Mouse (Mus musculus) lung, embryonic 14.5 days (tissue): ENCODE measurements around the gene Cntn5. TPM values are rescaled to one million over a fixed set of nuclear protein-coding genes. Genes with fewer than 3 reads are reported as not detected.
"Not testable (repeated sequence)": the region's sequence is repeated elsewhere in the genome, so short reads cannot be mapped to it uniquely, and the experiment has no call there.

ENCODE experiments used
- ATAC-seq: fragments of 200-750 bp; cut with Nextera tagmentation; 2 replicates; pipeline ENCODE4 v1.8.0; 2017; ENCODE audit warnings: mild to moderate bottlenecking, moderate TSS enrichment, moderate library complexity; ENCODE audit not compliant: insufficient read depth
- DNase-seq: peaks from one replicate; pipeline ENCODE4 v3.0.0-alpha.2; 2015
- H3K27ac ChIP-seq: fragments of 300-500 bp; sonication (generic); 2 replicates; pipeline ENCODE4 v1.5.1; 2014; ENCODE audit warnings: low read depth, mild to moderate bottlenecking, moderate library complexity
- H3K27me3 ChIP-seq: fragments of 300-500 bp; sonication (generic); 2 replicates; pipeline ENCODE4 v1.6.1; 2014; ENCODE audit warnings: low read length, control low read depth; ENCODE audit not compliant: insufficient read depth
- H3K36me3 ChIP-seq: fragments of 300-500 bp; sonication (generic); 2 replicates; pipeline ENCODE4 v1.6.1; 2014; ENCODE audit warnings: control low read depth; ENCODE audit not compliant: insufficient read depth
- H3K4me1 ChIP-seq: fragments of 300-500 bp; sonication (generic); 2 replicates; pipeline ENCODE4 v1.6.1; 2014; ENCODE audit warnings: antibody characterized with exemption, control low read depth; ENCODE audit not compliant: insufficient read depth
- H3K4me2 ChIP-seq: fragments of 300-500 bp; sonication (generic); 2 replicates; pipeline ENCODE4 v1.6.1; 2014; ENCODE audit warnings: mild to moderate bottlenecking
- H3K4me3 ChIP-seq: fragments of 300-500 bp; sonication (generic); 2 replicates; pipeline ENCODE4 v1.5.1; 2014; ENCODE audit warnings: low read depth, low read length
- H3K9ac ChIP-seq: fragments of 300-500 bp; sonication (generic); 2 replicates; pipeline ENCODE4 v1.6.1; 2014
- H3K9me3 ChIP-seq: fragments of 300-500 bp; sonication (generic); 2 replicates; pipeline ENCODE4 v1.6.1; 2016; ENCODE audit warnings: low read depth, low read length, control low read depth
- CTCF ChIP-seq: IDR thresholded peaks from 2 replicates; pipeline ENCODE4 v1.5.1; 2016; ENCODE audit warnings: antibody characterized with exemption, low read depth
- WGBS: fragments of 180-500 bp; shearing (Covaris S2); extraction: QIAGEN DNeasy Blood & Tissue Kit; methylation state at CpG from one replicate; pipeline ENCODE4 v1.1.7; 2014; 5-methylcytosine and 5-hydroxymethylcytosine counted together
- polyA plus RNA-seq: library from polyadenylated mRNA; unstranded; fragments of >200 nt; fragmentation: Nextera tagmentation; extraction: Ambion mirVana; gene quantifications from 2 replicates; pipeline ENCODE4 v1.2.1, GENCODE M21; 2014

The Cntn5 gene
- polyA plus RNA-seq, 1 experiment from 2014 or later, result not detected

DNA sequence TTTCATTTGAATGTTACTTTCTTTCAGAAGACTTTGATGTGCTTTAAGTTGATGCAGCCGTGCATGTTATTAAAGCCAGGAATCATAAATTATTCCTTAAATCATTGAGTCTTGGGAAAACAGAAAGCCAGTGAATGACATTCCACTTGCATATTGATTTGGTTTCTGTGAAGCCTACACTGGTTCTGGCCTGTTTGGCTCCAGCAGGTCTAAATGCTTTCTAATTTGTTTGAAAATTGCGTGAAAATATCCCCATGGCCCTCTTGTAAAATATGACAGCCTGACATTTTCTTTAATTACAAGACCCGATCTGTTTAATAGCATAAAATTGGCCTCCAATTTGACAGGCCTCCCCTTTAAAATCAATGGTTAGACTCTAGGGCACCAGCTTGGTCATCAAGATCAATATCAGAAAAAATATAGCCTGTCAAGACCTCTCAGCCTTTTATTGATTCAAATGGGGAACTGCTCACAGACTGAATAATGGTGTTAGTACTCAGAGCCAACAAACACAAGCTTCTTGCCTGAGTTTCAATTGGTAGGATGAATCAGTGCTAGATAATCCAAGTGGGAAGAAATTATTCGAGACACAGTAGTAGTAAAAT, 247.3 kb downstream of the Cntn5 start:
- H3K4me3 ChIP-seq, result no peak overlapping the region
- TF ChIP-seq CTCF, result no peak
- WGBS, result 76% methylated on average over 4 of the region's 4 CpGs
- H3K27ac ChIP-seq, result no peak overlapping the region
- ATAC-seq (no peak), DNase-seq (no peak)
- no peak overlapping the region for H3K9ac ChIP-seq
- H3K4me2 ChIP-seq, result no peak overlapping the region
- no peaks in the 10 kb centered on the region for H3K36me3 ChIP-seq
- H3K4me1 ChIP-seq, result no peaks in the 10 kb centered on the region
- no peaks in the 10 kb centered on the region for H3K27me3 ChIP-seq
- no peaks in the 10 kb centered on the region for H3K9me3 ChIP-seq

GRCm38 (mm10) chr9:10650632-10651031, 253.9 kb downstream of the Cntn5 start:
- Histone ChIP-seq H3K4me3 (no peak overlapping the region), H3K9ac (no peak overlapping the region), H3K27ac (no peak overlapping the region), H3K36me3 (no peaks in the 10 kb centered on the region), H3K9me3 (no peaks in the 10 kb centered on the region), H3K4me2 (no peak overlapping the region), H3K4me1 (no peaks in the 10 kb centered on the region), H3K27me3 (no peaks in the 10 kb centered on the region)
- ATAC-seq (no peak), DNase-seq (no peak)
- WGBS, result 67% methylated on average over 1 of the region's 1 CpGs
- no peak for TF ChIP-seq CTCF

DNA sequence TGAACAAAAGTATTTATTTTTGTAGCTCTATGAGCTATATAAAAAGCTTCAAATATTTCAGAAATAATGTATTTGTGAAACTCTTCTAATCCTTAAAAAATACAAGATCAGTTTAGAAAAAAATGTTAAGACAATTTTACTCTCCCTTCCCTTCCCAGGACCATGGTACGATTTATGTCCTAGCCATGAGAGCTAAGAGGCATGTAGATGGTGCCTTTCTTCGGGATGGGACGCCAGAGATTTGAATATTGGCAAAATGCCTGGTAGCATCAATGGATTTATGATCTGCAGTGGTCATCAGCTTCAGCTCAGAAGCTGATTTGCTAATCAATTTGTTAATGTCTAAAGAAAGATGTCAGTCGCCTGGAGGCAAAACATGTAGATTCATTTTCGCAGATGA, 258.6 kb downstream of the Cntn5 start:
- DNase-seq (no peak), ATAC-seq (no peak)
- Histone ChIP-seq H3K9ac (no peak overlapping the region), H3K4me1 (no peaks in the 10 kb centered on the region), H3K27me3 (no peaks in the 10 kb centered on the region), H3K4me3 (no peak overlapping the region), H3K36me3 (no peaks in the 10 kb centered on the region), H3K9me3 (no peaks in the 10 kb centered on the region), H3K27ac (no peak overlapping the region), H3K4me2 (no peak overlapping the region)
- no peak for TF ChIP-seq CTCF
- 67% methylated on average over 5 of the region's 5 CpGs for WGBS

- ATAC-seq (no peak), DNase-seq (no peak)
- no peak overlapping the region for H3K4me2 ChIP-seq
- 54% methylated on average over 7 of the region's 7 CpGs for WGBS
- no peaks in the 10 kb centered on the region for H3K4me1 ChIP-seq
- no peaks in the 10 kb centered on the region for H3K9me3 ChIP-seq
- H3K27me3 ChIP-seq, result no peaks in the 10 kb centered on the region
- TF ChIP-seq CTCF, result no peak
- no peak overlapping the region for H3K4me3 ChIP-seq
- H3K27ac ChIP-seq, result no peak overlapping the region
- H3K36me3 ChIP-seq, result no peaks in the 10 kb centered on the region
- H3K9ac ChIP-seq, result no peak overlapping the region
Observed at GRCm38 (mm10) chr9:10645045-10645830, 259.3 kb downstream of the Cntn5 start.

GRCm38 (mm10) chr9:10618036-10618435, 286.5 kb downstream of the Cntn5 start:
- no peaks in the 10 kb centered on the region for H3K4me1 ChIP-seq
- WGBS, result 54% methylated on average over 5 of the region's 5 CpGs
- DNase-seq (no peak), ATAC-seq (no peak)
- no peak overlapping the region for H3K9ac ChIP-seq
- H3K4me2 ChIP-seq, result no peak overlapping the region
- H3K27me3 ChIP-seq, result no peaks in the 10 kb centered on the region
- no peaks in the 10 kb centered on the region for H3K36me3 ChIP-seq
- no peak overlapping the region for H3K27ac ChIP-seq
- no peaks in the 10 kb centered on the region for H3K9me3 ChIP-seq
- TF ChIP-seq CTCF, result no peak
- H3K4me3 ChIP-seq, result no peak overlapping the region

GRCm38 (mm10) chr9:10575346-10576241, 329.0 kb downstream of the Cntn5 start:
- no peaks in the 10 kb centered on the region for H3K9me3 ChIP-seq
- no peaks in the 10 kb centered on the region for H3K4me1 ChIP-seq
- no peak overlapping the region for H3K9ac ChIP-seq
- no peak for DNase-seq
- H3K36me3 ChIP-seq, result no peaks in the 10 kb centered on the region
- no peak overlapping the region for H3K4me2 ChIP-seq
- TF ChIP-seq CTCF, result no peak
- no peak overlapping the region for H3K27ac ChIP-seq
- no peaks in the 10 kb centered on the region for H3K27me3 ChIP-seq
- no peak overlapping the region for H3K4me3 ChIP-seq
- WGBS, result 76% methylated on average over 7 of the region's 7 CpGs
- no peak for ATAC-seq

DNA sequence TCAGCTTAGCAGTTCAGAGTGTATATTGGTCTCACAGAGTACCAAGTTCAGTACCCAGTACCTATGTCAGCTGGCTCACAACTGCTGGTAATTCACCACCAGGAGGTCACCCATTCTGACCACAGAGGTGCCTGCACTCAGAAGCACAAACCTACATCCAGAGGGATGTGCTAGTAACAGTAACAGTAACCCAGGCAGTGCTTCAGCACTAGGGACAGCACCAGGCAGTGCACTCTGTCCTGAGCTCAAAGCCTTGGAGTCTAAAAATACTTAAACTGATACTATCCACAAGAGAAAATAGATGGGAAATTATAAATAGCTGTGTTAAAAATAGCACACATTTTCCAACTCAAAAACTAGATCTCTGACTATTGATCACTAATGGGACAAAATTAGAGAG, 334.7 kb downstream of the Cntn5 start:
- H3K9me3 ChIP-seq, result no peaks in the 10 kb centered on the region
- H3K4me1 ChIP-seq, result no peaks in the 10 kb centered on the region
- no peak; the same call in 1 of the 2 replicates for ATAC-seq
- no peaks in the 10 kb centered on the region for H3K36me3 ChIP-seq
- peak; percentile 61 for DNase-seq
- TF ChIP-seq CTCF, result no peak
- no peaks in the 10 kb centered on the region for H3K27me3 ChIP-seq
- H3K9ac ChIP-seq, result no peak overlapping the region
- H3K4me2 ChIP-seq, result no peak overlapping the region
- H3K4me3 ChIP-seq, result no peak overlapping the region
- H3K27ac ChIP-seq, result no peak overlapping the region

GRCm38 (mm10) chr9:10540877-10541276, 363.7 kb downstream of the Cntn5 start:
- not testable (repeated sequence) for DNase-seq, H3K36me3 ChIP-seq, H3K9ac ChIP-seq, H3K4me3 ChIP-seq, H3K9me3 ChIP-seq, H3K4me1 ChIP-seq, H3K27ac ChIP-seq, H3K4me2 ChIP-seq, ATAC-seq, H3K27me3 ChIP-seq
- WGBS, result 48% methylated on average over 5 of the region's 5 CpGs
